Mouse (Mus musculus): ENCODE results near the gene Smug1.
A peak's percentile ranks its signal among the peaks of the same experiment; 100 is the strongest.

Gene Smug1

DNA sequence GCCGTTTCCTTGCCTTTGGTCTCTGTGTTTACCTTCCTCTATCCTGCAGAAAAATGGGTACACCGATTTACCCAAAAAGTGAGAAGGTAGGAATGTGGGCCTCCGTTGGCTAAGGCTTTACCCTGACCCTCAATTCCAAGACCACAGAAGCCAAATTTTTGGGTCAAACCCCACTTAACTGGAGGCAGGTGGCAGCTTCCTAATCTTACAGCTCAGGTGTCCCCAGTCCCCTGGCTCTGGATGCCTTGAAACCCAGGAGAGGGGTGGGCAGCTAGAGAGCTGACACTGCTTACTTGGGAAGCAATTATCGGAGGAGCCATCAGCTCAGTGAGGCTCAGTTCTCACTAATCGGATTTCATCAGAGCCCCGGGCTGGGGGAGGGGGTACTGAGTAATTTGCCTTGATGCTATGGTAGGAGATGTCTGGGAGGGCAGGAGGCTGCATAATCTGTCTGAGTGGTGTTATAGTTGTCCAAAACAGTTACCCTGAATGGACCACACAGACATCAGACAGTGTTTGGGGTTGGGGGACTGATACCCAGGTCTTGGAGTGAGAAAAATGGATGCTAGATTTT is at the start of gene Smug1:
Smug1 (minus strand) TSS at position 51 of the 574 bp plus-strand sequence.
- no peak for DNase-seq (ENCODE audit: low spot score)

DNA sequence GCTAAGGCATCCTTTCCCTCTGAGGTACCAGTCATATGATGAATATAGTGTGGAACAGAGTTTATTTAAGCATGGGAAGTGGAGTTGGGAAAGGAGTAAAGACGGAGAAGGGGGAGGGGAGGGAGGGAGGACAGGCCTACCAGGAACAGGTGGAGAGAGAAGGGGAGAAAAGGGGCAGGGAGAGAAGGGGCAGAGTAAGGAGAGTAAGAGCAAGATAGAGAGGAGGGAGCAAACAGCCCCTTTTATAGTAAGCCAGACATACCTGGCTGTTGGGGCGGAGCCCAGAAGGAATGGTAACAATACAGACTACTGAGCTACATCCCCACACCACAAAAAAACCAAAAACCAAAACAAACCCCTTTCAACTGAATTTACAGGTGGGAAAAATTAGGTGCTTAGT is 49.2 kb upstream of the Smug1 start:
- no peak for DNase-seq (ENCODE audit: low spot score)

DNA sequence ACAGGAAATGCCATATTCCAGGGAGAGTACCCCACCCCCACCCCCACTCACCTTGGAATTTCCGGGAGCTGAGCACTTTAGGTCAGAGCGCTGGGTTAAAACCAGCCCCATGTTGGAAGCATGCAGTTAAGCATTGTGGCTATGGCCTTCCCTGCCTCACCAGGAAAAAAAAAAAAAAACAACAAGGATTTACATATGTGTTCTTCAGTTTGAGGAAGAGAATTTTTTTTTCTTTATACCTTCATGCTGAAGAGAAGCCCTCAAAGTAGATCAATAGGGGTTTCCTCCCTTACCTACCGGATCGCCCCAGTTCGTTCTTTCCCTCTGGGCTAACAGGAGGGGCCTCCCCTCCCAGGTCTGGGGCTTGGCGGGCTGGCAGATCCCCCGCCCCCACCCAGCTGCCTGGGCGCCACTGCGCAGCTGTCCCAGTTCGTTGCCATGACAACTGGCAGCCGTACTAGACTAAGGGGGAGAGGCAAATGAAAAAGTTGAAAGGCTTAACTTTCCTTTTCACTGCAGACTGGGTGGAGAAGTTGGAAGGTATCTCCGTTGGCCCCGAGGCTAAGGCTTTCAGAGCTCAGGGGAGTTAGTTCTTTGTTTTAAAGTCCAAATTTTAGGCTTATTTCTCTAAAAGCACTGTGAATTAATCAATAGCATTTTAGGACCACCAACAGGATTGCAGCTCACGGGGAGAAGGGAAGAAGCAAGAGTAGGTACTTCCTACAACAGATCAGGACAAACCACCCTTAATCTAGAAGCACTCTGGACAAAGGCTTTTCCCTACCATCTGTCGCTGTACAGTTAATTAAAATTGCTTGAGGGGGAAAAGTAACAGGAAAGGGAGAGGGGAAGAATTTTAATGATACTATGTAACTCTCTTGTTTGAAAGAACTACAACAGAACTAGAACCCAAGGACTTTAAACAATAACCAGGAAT is 48.3 kb upstream of the Smug1 start:
- peak; percentile 86 for DNase-seq (ENCODE audit: low spot score)

- no peak for DNase-seq (ENCODE audit: low spot score)
Measured at GRCm38 (mm10) chr15:103214149-103214548, 47.3 kb upstream of the Smug1 start.

- no peak for DNase-seq (ENCODE audit: low spot score)
Measured at GRCm38 (mm10) chr15:103205156-103205555, 38.3 kb upstream of the Smug1 start.

GRCm38 (mm10) chr15:103202088-103202793 is 35.3 kb upstream of the Smug1 start:
- peak; percentile 66 for DNase-seq (ENCODE audit: low spot score)

DNA sequence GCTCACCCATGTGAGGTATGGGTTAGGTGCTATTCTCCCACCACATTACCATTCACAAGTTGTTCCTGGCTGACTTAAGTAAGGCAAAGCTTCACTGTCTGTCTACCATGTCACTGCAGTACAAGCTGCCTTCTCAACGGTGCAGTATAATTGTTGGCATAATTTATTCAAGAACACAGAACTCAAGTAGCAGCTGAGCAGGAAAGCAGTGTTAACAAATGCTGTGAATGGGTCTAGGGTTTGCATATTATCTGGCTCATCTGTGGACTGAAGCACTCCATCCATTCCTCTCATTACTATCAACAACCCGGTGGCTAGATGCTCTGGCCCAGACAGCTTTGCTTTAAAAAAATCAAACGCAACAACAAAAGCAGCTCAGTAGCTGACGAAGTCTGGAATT is 30.9 kb upstream of the Smug1 start:
- no peak for DNase-seq (ENCODE audit: low spot score)

GRCm38 (mm10) chr15:103196835-103197234 is 29.9 kb upstream of the Smug1 start:
- no peak for DNase-seq (ENCODE audit: low spot score)

GRCm38 (mm10) chr15:103193606-103194005 is 26.7 kb upstream of the Smug1 start:
- DNase-seq (ENCODE audit: low spot score): peak; percentile 43

GRCm38 (mm10) chr15:103190531-103191462 is 23.9 kb upstream of the Smug1 start:
- DNase-seq (ENCODE audit: low spot score): no peak

DNA sequence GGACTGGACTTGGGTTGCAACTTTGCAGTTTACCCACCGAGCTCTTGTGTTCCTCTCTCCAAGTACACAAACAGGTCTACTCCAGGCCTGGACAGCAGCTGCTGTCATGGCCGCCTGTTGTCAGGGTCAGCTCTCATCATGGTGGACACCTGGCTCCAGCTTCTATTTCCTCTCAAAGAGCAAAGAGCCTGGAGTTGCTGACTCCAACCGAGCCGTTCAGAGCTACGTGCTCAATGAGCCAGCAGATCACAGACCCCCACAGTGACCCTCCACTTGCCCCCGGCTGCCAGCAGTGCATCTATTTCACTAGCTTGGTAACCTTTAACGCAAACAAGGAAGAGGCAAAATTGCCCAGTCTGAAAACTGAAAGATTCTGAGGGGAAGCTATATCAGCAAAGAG is 23.2 kb upstream of the Smug1 start:
- DNase-seq (ENCODE audit: low spot score): no peak

DNA sequence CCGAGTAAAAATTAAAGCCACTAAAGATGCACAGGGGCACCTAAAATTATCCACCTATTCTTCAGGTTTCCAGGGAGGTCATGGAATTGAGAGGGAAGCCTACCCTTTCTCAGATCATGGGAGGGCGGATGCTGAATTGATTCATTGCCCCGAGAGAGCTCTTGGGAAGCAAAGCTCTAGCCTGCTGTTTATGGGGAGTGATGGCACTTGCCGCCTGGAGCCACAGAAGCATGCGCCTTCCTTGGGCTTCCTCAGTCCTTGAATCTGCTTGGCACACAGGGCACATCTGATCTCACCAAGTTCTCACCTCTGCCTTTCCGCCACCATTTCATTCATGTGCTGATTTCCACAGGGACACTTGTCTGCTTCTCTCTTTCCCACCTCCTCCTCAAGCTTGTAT is 20.9 kb upstream of the Smug1 start:
- no peak for DNase-seq (ENCODE audit: low spot score)

GRCm38 (mm10) chr15:103185462-103186198 is 18.7 kb upstream of the Smug1 start:
- peak; percentile 47 for DNase-seq (ENCODE audit: low spot score)

DNA sequence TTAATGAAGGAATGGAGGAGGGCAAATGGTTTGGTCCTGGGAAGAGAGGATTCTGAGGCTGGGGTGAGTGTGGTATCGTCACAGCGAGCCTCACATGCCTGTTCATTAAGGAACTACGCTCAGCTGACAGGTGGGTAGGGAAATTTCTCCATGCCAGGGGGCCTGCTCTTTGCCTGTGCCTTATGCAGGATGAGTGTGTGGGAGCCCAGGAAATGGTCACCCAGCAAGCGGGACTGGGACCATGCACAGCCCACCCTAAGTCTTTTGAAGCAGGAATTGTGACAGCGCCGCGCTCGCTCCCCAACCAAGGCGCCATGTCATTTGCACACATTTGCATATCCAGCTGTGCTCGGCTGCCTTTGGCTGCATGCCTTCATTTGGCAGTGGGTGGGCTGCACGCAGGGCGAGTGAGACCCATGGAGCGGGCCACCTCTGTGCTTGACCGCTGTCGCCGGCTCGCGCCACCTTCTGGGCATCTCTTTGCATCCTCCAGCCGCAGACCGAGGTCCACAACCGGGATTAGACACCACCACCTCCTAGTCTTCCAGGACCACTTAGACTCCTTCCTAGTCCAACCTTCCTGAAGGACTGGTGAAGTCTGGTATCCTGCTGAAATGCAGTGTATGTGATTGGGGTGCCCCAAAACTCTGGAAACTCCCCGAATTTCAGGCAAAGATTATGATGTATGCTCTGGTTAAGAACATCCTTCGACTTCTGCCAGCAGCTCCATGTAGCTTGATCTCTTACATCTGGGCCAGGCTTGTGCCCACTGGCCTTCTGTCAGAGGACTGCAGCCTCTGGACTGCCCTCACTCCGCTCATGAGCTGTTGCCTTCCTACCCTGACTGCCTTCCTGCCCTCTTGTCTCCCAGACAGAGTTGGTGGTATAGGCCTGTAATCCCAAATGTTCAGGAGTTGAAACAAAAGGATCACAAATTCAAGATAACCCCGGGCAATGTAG is 17.0 kb upstream of the Smug1 start:
- DNase-seq (ENCODE audit: low spot score): no peak

DNA sequence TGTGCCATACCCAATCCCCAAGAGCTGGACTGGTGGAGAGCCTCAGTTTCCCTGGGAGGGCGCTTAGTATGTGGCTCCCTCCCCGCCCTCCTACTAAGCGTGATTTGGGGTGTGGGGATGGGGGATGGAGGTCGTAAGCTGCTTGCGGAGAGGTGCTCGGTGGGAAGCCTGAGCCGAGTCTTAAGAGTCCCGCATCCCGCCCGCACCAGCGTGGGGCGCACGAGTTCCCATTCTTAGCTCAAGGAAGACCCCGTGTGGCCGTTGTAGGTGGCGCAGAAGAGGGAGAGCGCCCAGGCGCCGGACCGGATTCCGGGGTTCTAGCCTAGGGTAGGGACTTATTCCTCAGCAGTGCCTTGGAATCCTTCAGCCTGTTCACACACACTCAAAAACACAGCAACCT is 16.2 kb upstream of the Smug1 start:
- DNase-seq (ENCODE audit: low spot score): peak; percentile 51

DNA sequence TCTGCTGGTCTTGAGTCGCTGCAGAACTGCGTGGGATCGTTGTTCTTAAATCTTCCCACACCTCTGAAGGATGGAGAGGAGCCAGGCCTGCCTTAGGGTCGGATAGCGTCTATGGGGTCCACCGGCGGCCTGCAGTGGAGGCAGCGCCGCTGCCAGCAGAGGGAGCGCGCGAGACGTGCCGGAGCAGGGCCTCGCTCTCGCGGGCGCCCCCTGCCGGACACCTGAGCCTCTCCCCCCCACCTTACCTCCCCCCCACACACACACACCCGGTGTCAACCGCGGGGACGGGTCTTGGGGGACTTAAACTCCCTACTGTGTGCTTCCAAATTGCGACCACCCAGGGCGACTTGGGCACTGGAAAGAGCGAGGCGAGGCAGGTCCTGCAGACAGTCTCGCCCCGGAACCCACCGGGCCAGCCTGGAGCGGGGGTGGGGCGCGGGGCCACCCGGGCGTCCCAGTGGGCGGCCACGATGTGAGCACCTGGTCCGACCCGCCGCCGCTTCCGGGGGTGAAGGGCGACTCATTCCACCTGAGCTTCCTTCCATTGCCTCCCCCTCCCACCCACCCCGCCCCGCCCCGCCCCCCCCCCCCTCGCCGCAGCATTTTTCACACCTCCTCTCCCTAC is 15.4 kb upstream of the Smug1 start:
- peak; percentile 66 for DNase-seq (ENCODE audit: low spot score)

DNA sequence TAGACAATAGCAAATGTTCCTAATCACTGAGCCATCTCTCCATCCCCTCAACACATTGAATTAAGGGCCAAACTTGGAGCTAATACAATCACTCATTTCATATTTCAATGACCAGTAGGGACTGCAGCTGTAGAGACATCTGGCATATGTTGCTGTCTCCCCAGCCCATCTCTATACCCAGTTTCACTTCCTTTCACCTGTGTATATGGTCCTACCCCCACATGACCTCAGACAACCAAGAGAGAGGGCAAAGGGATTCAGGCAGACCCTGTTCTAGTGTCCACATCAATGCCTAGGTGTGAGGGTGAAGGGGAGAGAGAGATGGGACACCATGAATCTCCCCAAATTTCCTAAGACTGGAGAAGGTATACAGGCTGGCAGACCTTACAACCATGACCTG is 13.5 kb upstream of the Smug1 start:
- DNase-seq (ENCODE audit: low spot score): no peak

DNA sequence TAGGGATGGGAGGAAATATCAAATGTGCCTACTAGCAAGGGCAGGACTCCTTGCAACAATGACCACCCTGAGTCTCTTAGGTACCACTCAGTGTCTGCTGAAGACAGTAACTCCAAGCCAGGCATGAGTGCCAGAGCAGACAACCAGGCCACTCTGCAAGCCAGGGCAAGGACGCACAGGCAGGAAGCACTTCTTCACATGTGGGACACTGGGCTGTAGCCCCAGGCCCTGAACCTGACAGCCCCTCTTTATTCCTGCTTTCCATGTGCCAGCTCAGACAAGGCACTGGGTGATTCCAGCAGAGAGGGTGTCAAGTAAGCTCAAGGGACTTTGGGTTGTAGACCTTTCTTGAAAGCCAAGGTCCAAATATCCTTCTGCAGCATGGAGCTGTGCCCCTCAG is 11.9 kb upstream of the Smug1 start:
- DNase-seq (ENCODE audit: low spot score): no peak

GRCm38 (mm10) chr15:103178137-103178536 is 11.2 kb upstream of the Smug1 start:
- DNase-seq (ENCODE audit: low spot score): no peak

All from lung, postnatal 25 days (tissue).